Mouse (Mus musculus) cerebellum, adult 2 months (tissue): ENCODE measurements around the gene Slc38a8.
A peak's percentile ranks its signal among the peaks of the same experiment; 100 is the strongest.

Experiments used
- CTCF ChIP-seq: fragments of 200-500 bp; IDR thresholded peaks from 2 replicates; pipeline ENCODE4 v1.5.1; 2011; ENCODE audit warnings: low read depth, mild to moderate bottlenecking, control low read depth, low read length, moderate library complexity, borderline replicate concordance; ENCODE audit not compliant: insufficient read depth
- POLR2A ChIP-seq: fragments of 200-500 bp; IDR thresholded peaks from 2 replicates; pipeline ENCODE4 v1.6.1; 2011; ENCODE audit warnings: low read length, control low read depth, borderline replicate concordance; ENCODE audit not compliant: insufficient read depth

GRCm38 (mm10) chr8:119440250-119440951, 61.1 kb downstream of the Slc38a8 start:
- TF ChIP-seq CTCF (peak; percentile 64; the same call in 1 of the 2 replicates), POLR2A (no peak)
